Mouse (Mus musculus) heart, embryonic 16.5 days (tissue): ENCODE data around the gene Med16. TPM values are rescaled to one million over a fixed set of nuclear protein-coding genes. Genes with fewer than 3 reads are reported as not detected.
"Not testable (repeated sequence)": the region's sequence is repeated elsewhere in the genome, so short reads cannot be mapped to it uniquely, and the experiment has no call there.

Source experiments
- ATAC-seq: fragments of 200-750 bp; cut with Nextera tagmentation; replicated peaks from 2 replicates; pipeline ENCODE4 v1.8.0; 2017; ENCODE audit warnings: moderate number of reproducible peaks; ENCODE audit not compliant: insufficient read depth, low FRiP score; ENCODE audit errors: extremely low read depth
- H3K27ac ChIP-seq: fragments of 300-500 bp; sonication (generic); 2 replicates; pipeline ENCODE4 v1.5.1; 2014; ENCODE audit warnings: mild to moderate bottlenecking, low read length, control low read depth, moderate library complexity
- H3K27me3 ChIP-seq: fragments of 300-500 bp; sonication (generic); 2 replicates; pipeline ENCODE4 v1.6.1; 2014; ENCODE audit warnings: low read length, mixed read lengths; ENCODE audit not compliant: control insufficient read depth, insufficient read depth
- H3K36me3 ChIP-seq: fragments of 300-500 bp; sonication (generic); 2 replicates; pipeline ENCODE4 v1.6.1; 2014; ENCODE audit not compliant: control insufficient read depth, insufficient read depth
- H3K4me1 ChIP-seq: fragments of 300-500 bp; sonication (generic); 2 replicates; pipeline ENCODE4 v1.6.1; 2014; ENCODE audit warnings: low read length, mixed read lengths; ENCODE audit not compliant: control insufficient read depth, insufficient read depth
- H3K4me2 ChIP-seq: fragments of 300-500 bp; sonication (generic); 2 replicates; pipeline ENCODE4 v1.6.1; 2014; ENCODE audit warnings: low read depth, mild to moderate bottlenecking, control low read depth, low read length
- H3K4me3 ChIP-seq: fragments of 300-500 bp; sonication (generic); 2 replicates; pipeline ENCODE4 v1.5.1; 2014; ENCODE audit warnings: mild to moderate bottlenecking, control low read depth, low read length
- H3K9ac ChIP-seq: fragments of 300-500 bp; sonication (generic); 2 replicates; pipeline ENCODE4 v1.6.1; 2014; ENCODE audit warnings: low read length, control low read depth
- H3K9me3 ChIP-seq: fragments of 300-500 bp; sonication (generic); replicated peaks from 2 replicates; pipeline ENCODE4 v1.6.1; 2016; ENCODE audit warnings: low read length; ENCODE audit not compliant: control insufficient read depth
- WGBS: fragments of 180-500 bp; shearing (Covaris S2); extraction: QIAGEN DNeasy Blood & Tissue Kit; methylation state at CpG from one replicate; pipeline ENCODE4 v1.1.7; 2014; 5-methylcytosine and 5-hydroxymethylcytosine counted together
- polyA plus RNA-seq: library from polyadenylated mRNA; unstranded; fragments of >200 nt; fragmentation: Nextera tagmentation; extraction: Ambion mirVana; gene quantifications from 2 replicates; pipeline ENCODE4 v1.2.1, GENCODE M21; 2015

Med16 gene
- polyA plus RNA-seq, 1 experiment from 2014 or later, result 45.2 TPM

- H3K4me3 ChIP-seq, result no peak overlapping the region
- no peak overlapping the region for H3K9ac ChIP-seq
- no peak overlapping the region for H3K27ac ChIP-seq
- H3K36me3 ChIP-seq, result peaks cover 25% of the 10 kb centered on the region
- H3K9me3 ChIP-seq, result no peaks in the 10 kb centered on the region
- H3K4me2 ChIP-seq, result no peak overlapping the region
- no peak for ATAC-seq
- H3K4me1 ChIP-seq, result no peaks in the 10 kb centered on the region
- H3K27me3 ChIP-seq, result no peaks in the 10 kb centered on the region
- 53% methylated on average over 20 of the region's 20 CpGs for WGBS
These were observed 11.1 kb downstream of the Med16 start for GRCm38 (mm10) chr10:79897316-79898245.

- Histone ChIP-seq H3K27ac (no peak overlapping the region), H3K4me3 (no peak overlapping the region), H3K36me3 (peaks cover 24% of the 10 kb centered on the region), H3K4me1 (no peaks in the 10 kb centered on the region), H3K9me3 (no peaks in the 10 kb centered on the region), H3K9ac (no peak overlapping the region), H3K4me2 (no peak overlapping the region), H3K27me3 (no peaks in the 10 kb centered on the region)
- 84% methylated on average over 13 of the region's 13 CpGs for WGBS
- ATAC-seq, result no peak
These were observed 11.9 kb downstream of the Med16 start for GRCm38 (mm10) chr10:79896814-79897213.

GRCm38 (mm10) chr10:79896306-79896705, 12.4 kb downstream of the Med16 start:
- H3K9ac ChIP-seq, result no peak overlapping the region
- H3K9me3 ChIP-seq, result no peaks in the 10 kb centered on the region
- no peak overlapping the region for H3K4me2 ChIP-seq
- no peaks in the 10 kb centered on the region for H3K27me3 ChIP-seq
- H3K4me3 ChIP-seq, result no peak overlapping the region
- peaks cover 24% of the 10 kb centered on the region for H3K36me3 ChIP-seq
- 88% methylated on average over 16 of the region's 16 CpGs for WGBS
- H3K27ac ChIP-seq, result no peak overlapping the region
- no peaks in the 10 kb centered on the region for H3K4me1 ChIP-seq
- no peak for ATAC-seq

- H3K4me3 ChIP-seq, H3K27ac ChIP-seq: not testable (repeated sequence)
These were observed 16.1 kb downstream of the Med16 start for GRCm38 (mm10) chr10:79892451-79893118.

GRCm38 (mm10) chr10:79890670-79891069, 18.1 kb downstream of the Med16 start, which contains the start of gene Cfd:
Gene Cfd (plus strand): TSS chr10:79890853.
- no peak within 1 kb of the TSS for H3K9ac ChIP-seq
- H3K27me3 ChIP-seq, result no peaks in the 10 kb centered on the region; the same call in 1 of the 2 replicates
- 32% methylated on average over 5 of the region's 5 CpGs for WGBS
- H3K4me1 ChIP-seq, result no peaks in the 10 kb centered on the region
- H3K9me3 ChIP-seq, result no peaks in the 10 kb centered on the region
- no peak within 1 kb of the TSS for H3K4me2 ChIP-seq
- ATAC-seq, result no peak
- peaks cover 6% of the 10 kb centered on the region for H3K36me3 ChIP-seq
- H3K4me3 ChIP-seq, result no peak within 1 kb of the TSS
- no peak within 1 kb of the TSS for H3K27ac ChIP-seq

More at GRCm38 (mm10) chr10:79892451-79893118, 16.1 kb downstream of the Med16 start:
- peaks cover 18% of the 10 kb centered on the region for H3K36me3 ChIP-seq
- ATAC-seq, result peak; percentile 29
- H3K9me3 ChIP-seq, H3K4me1 ChIP-seq, H3K9ac ChIP-seq, H3K27me3 ChIP-seq, H3K4me2 ChIP-seq: not testable (repeated sequence)
- WGBS, result 43% methylated on average over 22 of the region's 22 CpGs

- peaks cover 2% of the 10 kb centered on the region; the same call in 1 of the 2 replicates for H3K4me1 ChIP-seq
- H3K27ac ChIP-seq, result no peak overlapping the region
- H3K27me3 ChIP-seq, result no peaks in the 10 kb centered on the region; the same call in 1 of the 2 replicates
- no peak for ATAC-seq
- 64% methylated on average over 2 of the region's 2 CpGs for WGBS
- no peaks in the 10 kb centered on the region for H3K36me3 ChIP-seq
- no peaks in the 10 kb centered on the region for H3K9me3 ChIP-seq
- H3K4me2 ChIP-seq, result no peak overlapping the region
- H3K4me3 ChIP-seq, result no peak overlapping the region
- no peak overlapping the region for H3K9ac ChIP-seq
These were observed 19.3 kb downstream of the Med16 start for GRCm38 (mm10) chr10:79889386-79889785.

- H3K27ac ChIP-seq, result no peak overlapping the region
- WGBS, result 81% methylated on average over 8 of the region's 8 CpGs
- no peak overlapping the region for H3K9ac ChIP-seq
- H3K27me3 ChIP-seq, result peaks cover 5% of the 10 kb centered on the region
- no peak for ATAC-seq
- no peaks in the 10 kb centered on the region for H3K36me3 ChIP-seq
- H3K4me2 ChIP-seq, result no peak overlapping the region
- H3K9me3 ChIP-seq, result no peaks in the 10 kb centered on the region
- peaks cover 18% of the 10 kb centered on the region for H3K4me1 ChIP-seq
- H3K4me3 ChIP-seq, result no peak overlapping the region
These were observed 22.1 kb downstream of the Med16 start for GRCm38 (mm10) chr10:79886611-79887010.

GRCm38 (mm10) chr10:79886054-79886453, 22.7 kb downstream of the Med16 start, which contains the start of gene Elane:
Gene Elane (plus strand): TSS chr10:79886247.
- Histone ChIP-seq H3K27ac (no peak within 1 kb of the TSS), H3K27me3 (peaks cover 5% of the 10 kb centered on the region), H3K36me3 (no peaks in the 10 kb centered on the region), H3K4me3 (no peak within 1 kb of the TSS), H3K9ac (no peak within 1 kb of the TSS), H3K9me3 (no peaks in the 10 kb centered on the region), H3K4me2 (no peak within 1 kb of the TSS), H3K4me1 (peaks cover 19% of the 10 kb centered on the region)
- WGBS, result 72% methylated on average over 6 of the region's 6 CpGs
- ATAC-seq, result no peak

- H3K4me1 ChIP-seq, result peaks cover 19% of the 10 kb centered on the region
- not testable (repeated sequence) for H3K4me2 ChIP-seq, H3K27me3 ChIP-seq, H3K36me3 ChIP-seq, H3K9me3 ChIP-seq, H3K4me3 ChIP-seq, H3K9ac ChIP-seq, H3K27ac ChIP-seq, ATAC-seq
- WGBS, result 65% methylated on average over 2 of the region's 3 CpGs
These were observed 23.8 kb downstream of the Med16 start for GRCm38 (mm10) chr10:79884938-79885337.
